Mouse (Mus musculus) ES-Bruce4 (cell line): ENCODE measurements around the gene Foxp1. TPM values are rescaled to one million over a fixed set of nuclear protein-coding genes. Genes with fewer than 3 reads are reported as not detected.
A peak's percentile ranks its signal among the peaks of the same experiment; 100 is the strongest.

Experiments
- H3K27ac ChIP-seq: 2 replicates; pipeline ENCODE4 v1.5.1; 2012; ENCODE audit warnings: low read length, inconsistent platforms; ENCODE audit not compliant: insufficient read depth
- H3K27me3 ChIP-seq: 2 replicates; pipeline ENCODE4 v1.6.1; 2012; ENCODE audit warnings: mild to moderate bottlenecking, low read length, inconsistent platforms; ENCODE audit not compliant: control insufficient read depth, poor library complexity, insufficient read depth, severe bottlenecking
- H3K36me3 ChIP-seq: 2 replicates; pipeline ENCODE4 v1.6.1; 2012; ENCODE audit warnings: inconsistent platforms, mild to moderate bottlenecking, low read length, moderate library complexity; ENCODE audit not compliant: control insufficient read depth, poor library complexity, insufficient read depth, severe bottlenecking
- H3K4me1 ChIP-seq: one replicate; pipeline ENCODE4 v1.8.1; 2011; ENCODE audit warnings: low read length; ENCODE audit not compliant: control insufficient read depth, insufficient read depth
- H3K4me3 ChIP-seq: 2 replicates; pipeline ENCODE4 v1.5.1; 2011; ENCODE audit warnings: low read depth, mild to moderate bottlenecking, low read length
- H3K9ac ChIP-seq: 2 replicates; pipeline ENCODE4 v1.6.1; 2012; ENCODE audit warnings: low read depth, mild to moderate bottlenecking, inconsistent platforms; ENCODE audit not compliant: poor library complexity, severe bottlenecking
- H3K9me3 ChIP-seq: replicated peaks from 2 replicates; pipeline ENCODE4 v1.6.1; 2012; ENCODE audit warnings: mild to moderate bottlenecking, low read length, inconsistent platforms; ENCODE audit not compliant: control insufficient read depth, poor library complexity, insufficient read depth, severe bottlenecking
- CTCF ChIP-seq: IDR thresholded peaks from one replicate; pipeline ENCODE4 v1.8.1; 2011; ENCODE audit warnings: low read depth, low read length
- EP300 ChIP-seq: IDR thresholded peaks from 2 replicates; pipeline ENCODE4 v1.6.1; 2011; ENCODE audit warnings: low read depth, low read length; ENCODE audit not compliant: insufficient read depth
- POLR2A ChIP-seq: IDR thresholded peaks from one replicate; pipeline ENCODE4 v1.8.1; 2011; ENCODE audit warnings: low read length; ENCODE audit not compliant: insufficient read depth
- polyA plus RNA-seq: library from polyadenylated mRNA; stranded (reverse); fragments of >200 nt; gene quantifications from 2 replicates; pipeline ENCODE4 v1.2.4, GENCODE M21; 2011; ENCODE audit warnings: low read depth; ENCODE audit not compliant: missing spikeins, insufficient read depth, insufficient read length

The Foxp1 gene
- polyA plus RNA-seq, 1 experiment, result 33.5 TPM

GRCm38 (mm10) chr6:99534211-99534745 is 11.8 kb upstream of the Foxp1 start:
- no peak for TF ChIP-seq POLR2A
- no peak for TF ChIP-seq CTCF
- TF ChIP-seq EP300, result no peak
- no peaks in the 10 kb centered on the region for H3K36me3 ChIP-seq
- H3K9me3 ChIP-seq, result no peaks in the 10 kb centered on the region
- H3K27ac ChIP-seq, result no peak overlapping the region
- H3K4me1 ChIP-seq, result no peaks in the 10 kb centered on the region
- H3K9ac ChIP-seq, result no peak overlapping the region
- H3K4me3 ChIP-seq, result no peak overlapping the region
- no peaks in the 10 kb centered on the region for H3K27me3 ChIP-seq

- Histone ChIP-seq H3K27me3 (no peaks in the 10 kb centered on the region), H3K9me3 (no peaks in the 10 kb centered on the region), H3K4me3 (no peak overlapping the region), H3K36me3 (no peaks in the 10 kb centered on the region), H3K27ac (no peak overlapping the region), H3K9ac (no peak overlapping the region), H3K4me1 (no peaks in the 10 kb centered on the region)
- TF ChIP-seq CTCF, result no peak
- no peak for TF ChIP-seq POLR2A
- no peak for TF ChIP-seq EP300
Measured at GRCm38 (mm10) chr6:99532458-99532857, 9.9 kb upstream of the Foxp1 start.

GRCm38 (mm10) chr6:99528972-99529371 is 6.5 kb upstream of the Foxp1 start:
- H3K9ac ChIP-seq, result no peak overlapping the region
- TF ChIP-seq CTCF (no peak), POLR2A (no peak), EP300 (no peak)
- H3K4me1 ChIP-seq, result no peaks in the 10 kb centered on the region
- H3K27ac ChIP-seq, result no peak overlapping the region
- H3K27me3 ChIP-seq, result peaks cover 2% of the 10 kb centered on the region; the same call in 1 of the 2 replicates
- no peaks in the 10 kb centered on the region for H3K36me3 ChIP-seq
- no peaks in the 10 kb centered on the region for H3K9me3 ChIP-seq
- H3K4me3 ChIP-seq, result no peak overlapping the region

- Histone ChIP-seq H3K36me3 (no peaks in the 10 kb centered on the region), H3K9ac (no peak overlapping the region), H3K9me3 (no peaks in the 10 kb centered on the region), H3K27me3 (peaks cover 4% of the 10 kb centered on the region; the same call in 1 of the 2 replicates), H3K4me3 (no peak overlapping the region), H3K27ac (no peak overlapping the region), H3K4me1 (no peaks in the 10 kb centered on the region)
- TF ChIP-seq EP300 (no peak), CTCF (peak; percentile 57), POLR2A (no peak)
Measured at GRCm38 (mm10) chr6:99527457-99528105, 5.1 kb upstream of the Foxp1 start.

GRCm38 (mm10) chr6:99525351-99525750 is 2.8 kb upstream of the Foxp1 start:
- H3K27ac ChIP-seq, result no peak overlapping the region
- H3K36me3 ChIP-seq, result no peaks in the 10 kb centered on the region
- no peaks in the 10 kb centered on the region for H3K4me1 ChIP-seq
- no peak overlapping the region for H3K4me3 ChIP-seq
- H3K27me3 ChIP-seq, result peaks cover 24% of the 10 kb centered on the region
- H3K9ac ChIP-seq, result no peak overlapping the region
- H3K9me3 ChIP-seq, result no peaks in the 10 kb centered on the region
- no peak for TF ChIP-seq POLR2A
- no peak for TF ChIP-seq EP300
- peak; percentile 7 for TF ChIP-seq CTCF

GRCm38 (mm10) chr6:99523679-99524370 is 1.3 kb upstream of the Foxp1 start:
- Histone ChIP-seq H3K4me3 (no peak overlapping the region), H3K4me1 (no peaks in the 10 kb centered on the region), H3K9ac (no peak overlapping the region), H3K27me3 (peaks cover 26% of the 10 kb centered on the region), H3K9me3 (no peaks in the 10 kb centered on the region), H3K27ac (no peak overlapping the region), H3K36me3 (no peaks in the 10 kb centered on the region)
- TF ChIP-seq CTCF (no peak), EP300 (no peak), POLR2A (no peak)
